Mouse (Mus musculus) heart, postnatal 0 days (tissue): ENCODE measurements around the gene Rap2c.

ENCODE experiments used
- CTCF ChIP-seq: IDR thresholded peaks from 2 replicates; pipeline ENCODE4 v1.5.1; 2016; ENCODE audit warnings: antibody characterized with exemption, control low read depth, low read depth
- EP300 ChIP-seq: IDR thresholded peaks from 2 replicates; pipeline ENCODE4 v1.6.1; 2016; ENCODE audit warnings: antibody characterized with exemption, low read depth

DNA sequence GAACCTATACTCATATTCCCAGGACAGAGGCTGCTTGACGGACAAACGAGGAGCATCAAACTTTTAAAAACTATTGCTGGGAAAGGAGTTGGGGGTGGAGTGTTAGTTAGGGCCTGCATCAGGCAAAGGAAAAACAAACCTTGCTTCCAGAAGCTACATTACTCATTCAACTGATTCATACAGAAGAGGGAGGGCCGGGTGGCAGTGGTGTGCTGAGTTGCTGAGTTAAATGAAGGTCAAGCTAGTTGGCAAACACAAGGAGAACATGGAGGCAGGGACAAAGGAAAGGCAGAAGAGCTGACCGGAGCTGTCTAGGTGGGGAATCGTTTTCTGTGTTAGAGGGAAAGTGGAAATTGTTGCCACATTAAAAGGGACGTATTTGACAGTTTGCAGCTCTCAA, 17.0 kb downstream of the Rap2c start:
- TF ChIP-seq CTCF (no peak), EP300 (no peak)
